Mouse (Mus musculus): ENCODE results near the gene Rnf2. TPM values are rescaled to one million over a fixed set of nuclear protein-coding genes. Genes with fewer than 3 reads are reported as not detected.

Rnf2 gene
- 101 TPM for polyA plus RNA-seq (2017; shearing (Covaris generic))

DNA sequence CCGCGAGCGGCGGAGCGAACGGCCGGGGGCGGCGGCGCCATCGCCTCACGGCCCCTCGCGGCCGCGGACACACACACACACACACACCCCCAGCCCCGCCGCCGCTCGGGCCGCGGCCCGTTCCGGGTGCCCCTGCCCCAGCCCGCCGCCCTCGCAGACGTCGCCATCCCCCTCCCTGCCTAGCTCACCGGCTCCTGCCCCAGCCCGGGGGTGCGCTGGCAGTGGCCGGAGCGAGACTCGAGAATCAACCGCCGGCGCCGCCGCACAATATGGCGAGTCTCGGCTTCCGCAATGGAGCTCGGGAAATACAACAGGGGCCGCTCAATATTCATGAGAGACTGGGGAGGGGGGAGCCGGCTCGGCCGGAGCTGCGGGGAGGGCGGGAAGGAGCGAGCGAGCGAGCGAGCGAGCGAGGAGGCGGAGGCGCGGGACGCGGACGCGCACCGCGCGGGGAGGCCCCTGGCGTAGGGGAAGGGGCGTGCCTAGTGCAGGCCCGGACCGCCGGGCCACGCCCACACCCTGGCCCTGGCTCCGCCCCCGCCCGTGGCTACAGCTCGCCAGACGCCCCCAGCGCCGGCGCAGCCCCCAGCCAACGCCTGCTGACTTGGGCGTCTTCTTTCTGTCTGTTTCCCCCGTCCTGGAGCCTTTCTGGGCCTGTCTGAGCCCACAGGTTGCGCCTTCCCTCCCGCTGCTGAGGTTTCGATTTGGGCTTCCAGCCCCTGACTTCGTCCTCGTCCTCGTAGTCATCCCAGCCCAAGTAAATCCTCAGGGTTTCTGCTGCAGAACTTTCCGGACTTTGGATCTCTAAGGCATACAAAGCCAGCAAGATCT is at the start of gene Rnf2:
TSS of gene Rnf2 (minus strand) at position 425 of the 831 bp plus-strand sequence.

DNA sequence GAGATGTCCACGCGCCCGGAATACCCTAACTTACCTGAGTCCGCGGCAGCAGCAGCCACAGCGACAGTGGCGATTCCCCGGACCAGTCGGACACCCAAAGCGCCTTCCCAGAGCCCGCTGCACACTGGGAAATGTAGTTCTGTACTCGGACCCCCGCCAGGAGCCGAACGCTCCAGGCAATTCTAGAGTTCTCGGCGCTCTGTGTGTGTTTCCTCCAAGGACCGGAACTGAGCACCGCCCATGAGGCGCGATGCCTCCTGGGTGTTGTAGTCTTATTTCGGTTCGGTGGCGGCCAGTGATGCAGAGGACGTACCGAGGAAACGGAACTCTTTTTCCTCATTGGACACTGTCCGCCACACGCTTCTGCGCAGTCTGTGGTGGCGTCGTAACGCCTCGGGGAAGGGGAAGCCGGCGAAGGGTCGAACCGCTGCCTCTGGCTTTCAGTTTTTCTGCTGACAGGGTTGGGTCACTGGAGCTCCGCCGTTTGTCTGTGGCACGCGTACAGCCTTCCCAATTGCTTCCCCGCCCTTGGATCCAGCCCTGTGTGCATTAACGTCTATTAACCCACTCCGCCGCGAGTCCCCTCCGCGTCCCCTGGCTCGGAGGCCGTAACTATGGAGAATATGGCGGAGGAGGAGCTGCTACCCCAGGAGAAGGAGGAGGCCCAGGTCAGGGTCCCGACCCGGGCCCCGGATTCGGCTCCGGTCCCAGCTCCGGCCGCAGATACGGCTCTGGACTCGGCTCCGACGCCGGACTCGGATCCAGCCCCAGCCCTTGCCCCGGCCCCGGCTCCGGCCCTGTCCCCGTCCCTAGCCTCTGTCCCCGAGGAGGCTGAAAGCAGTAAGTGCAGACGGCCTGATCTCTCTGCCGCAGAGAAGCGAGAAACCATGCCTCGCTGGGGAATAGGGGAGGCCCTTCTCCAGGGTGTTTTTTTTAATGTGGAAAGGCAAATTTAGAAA is 72.2 kb downstream of the Rnf2 start, which contains the start of the genes Swt1 and Trmt1l:
TSS of gene Swt1 (minus strand) at position 193 of the 959 bp plus-strand sequence.
TSS of gene Trmt1l (plus strand) at position 280 of the 959 bp plus-strand sequence.

Other genes starting within 250 kb of the Rnf2 start
- gene Ivns1abp, start 156.5 kb downstream of the Rnf2 start, polyA plus RNA-seq (2017; shearing (Covaris generic)), result 144 TPM
- 40.8 TPM for gene Swt1, start 72.5 kb downstream of the Rnf2 start, polyA plus RNA-seq (2017; shearing (Covaris generic))
- gene Trmt1l, start 72.4 kb downstream of the Rnf2 start, polyA plus RNA-seq (2017; shearing (Covaris generic)), result 67.4 TPM
- 69.2 TPM for gene Fam129a, start 70.2 kb upstream of the Rnf2 start, polyA plus RNA-seq (2017; shearing (Covaris generic))